Mouse (Mus musculus): ENCODE results near the gene Aqp11. TPM values are rescaled to one million over a fixed set of nuclear protein-coding genes. Genes with fewer than 3 reads are reported as not detected.

The Aqp11 gene
- polyA plus RNA-seq, 1 experiment from 2014 or later: 3.6 TPM

DNA sequence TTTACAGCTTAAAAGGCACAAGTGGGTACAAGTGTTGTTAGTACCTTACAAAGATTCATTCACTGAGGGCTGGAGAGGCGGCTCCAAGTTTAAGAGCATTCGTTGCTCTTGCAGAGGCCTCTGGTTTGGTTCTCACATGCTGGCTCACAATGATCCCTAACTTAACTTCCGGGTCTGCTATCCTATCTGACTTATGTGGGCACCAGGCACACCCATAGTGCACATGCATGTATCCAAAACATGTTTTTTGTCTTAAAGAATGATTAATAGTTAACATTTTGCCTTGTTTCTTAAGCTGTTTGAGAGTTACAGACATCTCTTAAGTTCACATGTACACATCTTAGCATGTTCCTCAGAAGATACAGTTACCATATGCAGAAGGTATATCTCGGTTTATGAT lies 37.9 kb downstream of the Aqp11 start:
- Histone ChIP-seq H3K4me2 (replicated peaks) (no peak overlapping the region), H3K4me3 (replicated peaks) (no peak overlapping the region), H3K36me3 (peaks cover 7% of the 10 kb centered on the region), H3K27ac (replicated peaks) (no peak overlapping the region), H3K9ac (no peak overlapping the region), H3K9me3 (replicated peaks) (no peaks in the 10 kb centered on the region), H3K4me1 (peaks cover 13% of the 10 kb centered on the region), H3K27me3 (no peaks in the 10 kb centered on the region)
- ATAC-seq (ENCODE audit: insufficient number of reproducible peaks, low FRiP score, low TSS enrichment, low read depth): no peak
- 91% methylated on average over 4 of the region's 4 CpGs for WGBS

- WGBS: under 1% methylated on average over 63 of the region's 63 CpGs
- H3K9me3 ChIP-seq (replicated peaks): no peaks in the 10 kb centered on the region
- peak; percentile 96 for ATAC-seq (ENCODE audit: insufficient number of reproducible peaks, low FRiP score, low TSS enrichment, low read depth)
- peaks cover 13% of the 10 kb centered on the region for H3K4me1 ChIP-seq
- H3K4me2 ChIP-seq (replicated peaks): peak within 1 kb of the TSS; percentile 67
- H3K27ac ChIP-seq (replicated peaks): peak within 1 kb of the TSS; percentile 84
- H3K27me3 ChIP-seq: no peaks in the 10 kb centered on the region
- peak within 1 kb of the TSS; percentile 76 for H3K9ac ChIP-seq
- H3K36me3 ChIP-seq: peaks cover 7% of the 10 kb centered on the region
- peak within 1 kb of the TSS; percentile 94 for H3K4me3 ChIP-seq (replicated peaks)
These were observed 41.4 kb downstream of the Aqp11 start, which contains the start of gene Clns1a for GRCm38 (mm10) chr7:97696506-97697254. Gene Clns1a, plus strand, starts transcription at chr7:97696634.

GRCm38 (mm10) chr7:97696133-97696505 lies 42.0 kb downstream of the Aqp11 start:
- Histone ChIP-seq H3K4me3 (replicated peaks) (peak overlapping the region; percentile 94), H3K9ac (peak overlapping the region; percentile 76), H3K27ac (replicated peaks) (peak overlapping the region; percentile 84; the same call in 1 of the 2 replicates), H3K9me3 (replicated peaks) (no peaks in the 10 kb centered on the region), H3K4me1 (peaks cover 13% of the 10 kb centered on the region), H3K36me3 (peaks cover 7% of the 10 kb centered on the region), H3K4me2 (replicated peaks) (peak overlapping the region; percentile 67), H3K27me3 (no peaks in the 10 kb centered on the region)
- 31% methylated on average over 19 of the region's 19 CpGs for WGBS
- peak; percentile 51 for ATAC-seq (ENCODE audit: insufficient number of reproducible peaks, low FRiP score, low TSS enrichment, low read depth)

- no peaks in the 10 kb centered on the region for H3K9me3 ChIP-seq (replicated peaks)
- H3K9ac ChIP-seq: no peak overlapping the region
- 97% methylated on average over 1 of the region's 1 CpGs for WGBS
- no peak overlapping the region for H3K27ac ChIP-seq (replicated peaks)
- no peaks in the 10 kb centered on the region for H3K27me3 ChIP-seq
- peaks cover 7% of the 10 kb centered on the region for H3K36me3 ChIP-seq
- no peak for ATAC-seq (ENCODE audit: insufficient number of reproducible peaks, low FRiP score, low TSS enrichment, low read depth)
- peaks cover 13% of the 10 kb centered on the region for H3K4me1 ChIP-seq
- no peak overlapping the region for H3K4me3 ChIP-seq (replicated peaks)
- H3K4me2 ChIP-seq (replicated peaks): no peak overlapping the region
These were observed 42.6 kb downstream of the Aqp11 start for GRCm38 (mm10) chr7:97695441-97695840.

DNA sequence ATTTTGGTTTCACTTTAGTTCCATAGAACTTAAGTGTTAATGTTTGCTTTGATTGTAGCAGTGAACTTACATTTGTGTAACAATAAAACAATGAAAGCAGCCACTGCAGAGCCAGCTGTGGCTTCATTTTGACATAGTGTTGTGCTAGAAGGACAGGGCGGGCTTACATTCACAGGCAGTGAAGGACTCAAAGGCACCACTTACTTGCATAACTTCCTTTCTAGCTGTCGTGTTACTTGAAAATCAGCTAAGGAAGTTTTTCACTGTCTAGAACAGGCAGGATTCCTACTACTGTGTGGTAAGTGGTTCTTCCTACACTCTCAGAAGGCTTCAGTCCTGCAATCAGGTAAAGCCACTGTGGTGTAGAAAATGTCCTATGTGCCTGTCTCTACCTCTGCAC lies 50.3 kb downstream of the Aqp11 start:
- Histone ChIP-seq H3K36me3 (peaks cover 28% of the 10 kb centered on the region), H3K4me2 (replicated peaks) (no peak overlapping the region), H3K27me3 (no peaks in the 10 kb centered on the region), H3K9ac (no peak overlapping the region), H3K9me3 (replicated peaks) (no peaks in the 10 kb centered on the region), H3K4me1 (no peaks in the 10 kb centered on the region), H3K27ac (replicated peaks) (no peak overlapping the region), H3K4me3 (replicated peaks) (no peak overlapping the region)
- WGBS: 93% methylated on average over 2 of the region's 2 CpGs
- ATAC-seq (ENCODE audit: insufficient number of reproducible peaks, low FRiP score, low TSS enrichment, low read depth): no peak

- H3K27me3 ChIP-seq: no peaks in the 10 kb centered on the region
- WGBS: 26% methylated on average over 1 of the region's 1 CpGs
- H3K9ac ChIP-seq: no peak overlapping the region
These were observed 58.9 kb downstream of the Aqp11 start for GRCm38 (mm10) chr7:97679239-97679638.

More at GRCm38 (mm10) chr7:97679239-97679638, 58.9 kb downstream of the Aqp11 start:
- Histone ChIP-seq H3K36me3 (peaks cover 53% of the 10 kb centered on the region), H3K9me3 (replicated peaks) (no peaks in the 10 kb centered on the region), H3K4me1 (no peaks in the 10 kb centered on the region), H3K4me2 (replicated peaks) (no peak overlapping the region), H3K4me3 (replicated peaks) (no peak overlapping the region), H3K27ac (replicated peaks) (no peak overlapping the region)
- no peak for ATAC-seq (ENCODE audit: insufficient number of reproducible peaks, low FRiP score, low TSS enrichment, low read depth)

Other genes starting within 250 kb of the Aqp11 start
- gene Aamdc, start 158.8 kb downstream of the Aqp11 start, polyA plus RNA-seq (2015; fragmentation: Nextera tagmentation; extraction: Ambion mirVana): 73.9 and 80.9 TPM in 2 replicates
- gene Rsf1, start 158.4 kb downstream of the Aqp11 start, polyA plus RNA-seq (2015; fragmentation: Nextera tagmentation; extraction: Ambion mirVana): 20.7 and 21.9 TPM in 2 replicates
- gene Clns1a, start 41.7 kb downstream of the Aqp11 start, polyA plus RNA-seq (2015; fragmentation: Nextera tagmentation; extraction: Ambion mirVana): 168 and 176 TPM in 2 replicates
- gene Pak1, start 50.3 kb upstream of the Aqp11 start, polyA plus RNA-seq (2015; fragmentation: Nextera tagmentation; extraction: Ambion mirVana): 25.7 and 27.2 TPM in 2 replicates
- gene Gdpd4, start 181.7 kb upstream of the Aqp11 start, polyA plus RNA-seq (2015; fragmentation: Nextera tagmentation; extraction: Ambion mirVana): not detected in 2 replicates

All from embryonic facial prominence, embryonic 15.5 days (tissue).